Mouse (Mus musculus) liver, postnatal 0 days (tissue): ENCODE results near the gene Atp13a1.

ENCODE experiments used
- CTCF ChIP-seq: sonication (generic); IDR thresholded peaks from 2 replicates; pipeline ENCODE4 v1.5.1; 2016; ENCODE audit warnings: antibody characterized with exemption, low read depth
- EP300 ChIP-seq: IDR thresholded peaks from 2 replicates; pipeline ENCODE4 v1.6.1; 2016; ENCODE audit warnings: antibody characterized with exemption, low read depth, mild to moderate bottlenecking

- TF ChIP-seq CTCF: no peak
- no peak for TF ChIP-seq EP300
Observed at GRCm38 (mm10) chr8:69803366-69803765, 12.4 kb downstream of the Atp13a1 start.
